Mouse (Mus musculus) limb, embryonic 10.5 days (tissue): ENCODE measurements around the gene Nudt22. TPM values are rescaled to one million over a fixed set of nuclear protein-coding genes. Genes with fewer than 3 reads are reported as not detected.

ENCODE experiments used
- DNase-seq: peaks from one replicate; pipeline ENCODE4 v3.0.0-alpha.2; 2017; ENCODE audit warnings: low spot score
- H3K27ac ChIP-seq: fragments of 300-500 bp; sonication (generic); 2 replicates; pipeline ENCODE4 v1.5.1; 2016; ENCODE audit warnings: mild to moderate bottlenecking
- H3K27me3 ChIP-seq: fragments of 300-500 bp; sonication (generic); 2 replicates; pipeline ENCODE4 v1.6.1; 2016; ENCODE audit warnings: low read depth, mild to moderate bottlenecking; ENCODE audit not compliant: poor library complexity, severe bottlenecking
- H3K36me3 ChIP-seq: fragments of 300-500 bp; sonication (generic); 2 replicates; pipeline ENCODE4 v1.6.1; 2016; ENCODE audit warnings: mild to moderate bottlenecking, moderate library complexity
- H3K4me1 ChIP-seq: fragments of 300-500 bp; sonication (generic); 2 replicates; pipeline ENCODE4 v1.6.1; 2016
- H3K4me3 ChIP-seq: fragments of 300-500 bp; sonication (generic); 2 replicates; pipeline ENCODE4 v1.5.1; 2016; ENCODE audit warnings: mild to moderate bottlenecking, moderate library complexity
- H3K9me3 ChIP-seq: fragments of 300-500 bp; sonication (generic); replicated peaks from 2 replicates; pipeline ENCODE4 v1.6.1; 2016; ENCODE audit warnings: mild to moderate bottlenecking
- WGBS: fragments of 180-500 bp; shearing (Covaris S2); methylation state at CpG from one replicate; pipeline ENCODE4 v1.1.7; 2016; 5-methylcytosine and 5-hydroxymethylcytosine counted together
- polyA plus RNA-seq: library from polyadenylated mRNA; unstranded; fragments of >200 nt; fragmentation: Nextera tagmentation; extraction: Ambion mirVana; gene quantifications from 2 replicates; pipeline ENCODE4 v1.2.1, GENCODE M21; 2016

Gene Nudt22
- polyA plus RNA-seq, 1 experiment from 2014 or later = 21.1 TPM

GRCm38 (mm10) chr19:7017541-7018457 lies 21.9 kb upstream of the Nudt22 start:
- DNase-seq = no peak
- H3K4me1 ChIP-seq = no peaks in the 10 kb centered on the region
- 77% methylated on average over 12 of the region's 12 CpGs for WGBS
- H3K36me3 ChIP-seq = peaks cover 84% of the 10 kb centered on the region
- no peaks in the 10 kb centered on the region for H3K27me3 ChIP-seq
- 0 out of 2 replicates have a peak overlapping the region, but pooled peaks have one; percentile 27 for H3K27ac ChIP-seq
- no peaks in the 10 kb centered on the region for H3K9me3 ChIP-seq
- no peak overlapping the region; the same call in 1 of the 2 replicates for H3K4me3 ChIP-seq

GRCm38 (mm10) chr19:7014481-7015135 lies 18.7 kb upstream of the Nudt22 start:
- 90% methylated on average over 20 of the region's 20 CpGs for WGBS
- Histone ChIP-seq H3K27ac (no peak overlapping the region), H3K36me3 (peaks cover 58% of the 10 kb centered on the region), H3K4me3 (no peak overlapping the region), H3K4me1 (no peaks in the 10 kb centered on the region), H3K27me3 (no peaks in the 10 kb centered on the region), H3K9me3 (no peaks in the 10 kb centered on the region)
- DNase-seq = no peak

DNA sequence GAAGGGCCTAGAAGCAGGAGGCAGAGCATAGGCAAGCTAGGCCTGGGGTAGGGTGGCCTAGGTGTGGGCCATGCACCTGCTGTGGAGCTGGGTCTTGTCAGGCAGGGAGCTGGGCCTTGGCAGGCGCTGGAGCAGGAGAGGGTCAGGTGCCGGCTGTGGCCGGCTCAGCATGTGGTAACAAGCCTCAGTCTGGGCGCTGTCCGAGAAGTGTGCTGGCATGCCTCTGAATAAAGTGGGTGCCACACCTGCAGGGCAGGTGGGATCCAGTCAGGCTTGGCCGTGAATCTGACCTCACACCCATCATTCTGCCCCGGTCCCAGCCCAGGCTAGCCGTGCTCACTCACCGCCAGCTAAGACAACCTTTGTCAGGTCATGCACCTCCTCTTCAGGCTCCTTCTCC lies 18.1 kb upstream of the Nudt22 start:
- Histone ChIP-seq H3K27ac (no peak overlapping the region), H3K36me3 (peaks cover 52% of the 10 kb centered on the region), H3K9me3 (no peaks in the 10 kb centered on the region), H3K4me1 (no peaks in the 10 kb centered on the region), H3K4me3 (no peak overlapping the region), H3K27me3 (no peaks in the 10 kb centered on the region)
- DNase-seq = no peak
- WGBS = 88% methylated on average over 9 of the region's 9 CpGs

DNA sequence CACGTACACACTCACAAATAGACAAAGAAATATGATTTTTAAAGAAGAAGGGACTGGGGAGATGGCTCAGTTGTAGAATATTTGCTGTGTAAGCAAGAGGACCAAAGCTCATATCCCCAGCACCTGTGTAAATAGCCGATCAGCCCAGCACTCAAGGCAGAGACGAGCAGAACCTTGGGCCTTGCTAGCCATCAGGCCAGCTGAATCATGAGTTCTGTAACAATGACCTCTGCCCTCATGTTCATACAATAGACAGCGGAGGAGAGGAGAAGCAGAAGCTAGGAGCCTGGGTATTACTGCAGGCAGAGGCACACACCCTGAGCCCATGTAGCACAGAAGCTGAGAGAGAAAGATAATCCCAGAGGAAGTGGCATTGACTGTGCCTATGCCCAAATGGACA lies 16.5 kb upstream of the Nudt22 start:
- Histone ChIP-seq H3K36me3 (peaks cover 36% of the 10 kb centered on the region), H3K9me3 (no peaks in the 10 kb centered on the region), H3K27me3 (no peaks in the 10 kb centered on the region), H3K4me3 (no peak overlapping the region), H3K4me1 (no peaks in the 10 kb centered on the region), H3K27ac (no peak overlapping the region)
- DNase-seq = no peak
- 88% methylated on average over 4 of the region's 4 CpGs for WGBS

- H3K36me3 ChIP-seq = 0 out of 2 replicates have a peak, but pooled peaks cover 16% of the 10 kb centered on the region
- no peaks in the 10 kb centered on the region for H3K9me3 ChIP-seq
- H3K4me3 ChIP-seq = no peak overlapping the region
- H3K4me1 ChIP-seq = no peaks in the 10 kb centered on the region
- DNase-seq = no peak
- no peak overlapping the region for H3K27ac ChIP-seq
- no peaks in the 10 kb centered on the region for H3K27me3 ChIP-seq
- WGBS = 87% methylated on average over 9 of the region's 9 CpGs
These were observed 11.1 kb upstream of the Nudt22 start for GRCm38 (mm10) chr19:7006892-7007593.

- 93% methylated on average over 19 of the region's 19 CpGs for WGBS
- Histone ChIP-seq H3K4me3 (no peak overlapping the region), H3K4me1 (peaks cover 24% of the 10 kb centered on the region), H3K27ac (no peak overlapping the region), H3K27me3 (no peaks in the 10 kb centered on the region), H3K9me3 (no peaks in the 10 kb centered on the region), H3K36me3 (peaks cover 47% of the 10 kb centered on the region)
- DNase-seq = no peak
These were observed 3.6 kb upstream of the Nudt22 start for GRCm38 (mm10) chr19:6999360-7000063.

DNA sequence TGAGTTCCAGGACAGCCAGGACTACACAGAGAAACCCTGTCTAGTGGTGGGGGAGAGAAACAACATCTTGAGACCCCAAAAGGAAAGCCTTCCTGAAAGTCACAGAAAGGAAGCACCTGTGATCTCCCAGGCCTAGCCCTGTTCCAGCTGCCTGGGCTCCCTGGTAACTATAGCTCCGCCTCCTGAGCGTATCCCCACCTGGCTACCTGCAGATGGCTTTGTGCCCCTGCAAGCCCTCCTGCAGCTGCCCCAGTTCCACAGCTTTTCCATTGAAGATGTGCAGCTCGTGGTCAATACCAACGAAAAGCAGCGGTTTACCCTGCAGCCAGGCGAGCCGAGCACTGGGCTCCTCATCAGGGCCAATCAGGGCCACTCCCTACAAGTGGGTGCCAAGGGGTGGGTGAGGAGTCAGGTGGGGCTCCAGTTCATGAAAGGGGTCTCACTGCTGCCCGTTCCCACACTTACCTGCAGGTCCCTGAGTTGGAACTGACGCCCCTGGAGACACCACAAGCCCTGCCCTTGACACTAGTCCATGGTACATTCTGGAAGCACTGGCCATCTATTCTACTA lies 1.9 kb upstream of the Nudt22 start:
- Histone ChIP-seq H3K4me3 (no peak overlapping the region), H3K27ac (no peak overlapping the region)
- 82% methylated on average over 9 of the region's 9 CpGs for WGBS

GRCm38 (mm10) chr19:6995255-6995991 lies 494 bp downstream of the Nudt22 start:
- Histone ChIP-seq H3K4me1 (peaks cover 46% of the 10 kb centered on the region), H3K4me3 (peak overlapping the region; percentile 60), H3K9me3 (no peaks in the 10 kb centered on the region), H3K27me3 (no peaks in the 10 kb centered on the region), H3K27ac (peak overlapping the region; percentile 81), H3K36me3 (peaks cover 26% of the 10 kb centered on the region)
- DNase-seq = no peak
- WGBS = 55% methylated on average over 21 of the region's 21 CpGs

More for the DNA sequence above, 1.9 kb upstream of the Nudt22 start:
- H3K9me3 ChIP-seq = no peaks in the 10 kb centered on the region
- H3K4me1 ChIP-seq = peaks cover 37% of the 10 kb centered on the region
- H3K36me3 ChIP-seq = peaks cover 44% of the 10 kb centered on the region
- no peak for DNase-seq
- no peaks in the 10 kb centered on the region for H3K27me3 ChIP-seq

GRCm38 (mm10) chr19:6994489-6994888 lies 1.4 kb downstream of the Nudt22 start:
- H3K27ac ChIP-seq = no peak overlapping the region

GRCm38 (mm10) chr19:6994002-6994401 lies 1.9 kb downstream of the Nudt22 start:
- H3K36me3 ChIP-seq = peaks cover 12% of the 10 kb centered on the region
- no peaks in the 10 kb centered on the region for H3K27me3 ChIP-seq
- no peak overlapping the region for H3K27ac ChIP-seq
- 91% methylated on average over 8 of the region's 8 CpGs for WGBS
- no peaks in the 10 kb centered on the region for H3K9me3 ChIP-seq
- H3K4me1 ChIP-seq = peaks cover 46% of the 10 kb centered on the region
- no peak for DNase-seq
- no peak overlapping the region for H3K4me3 ChIP-seq

More at GRCm38 (mm10) chr19:6994489-6994888, 1.4 kb downstream of the Nudt22 start:
- 90% methylated on average over 8 of the region's 8 CpGs for WGBS
- Histone ChIP-seq H3K36me3 (peaks cover 17% of the 10 kb centered on the region), H3K9me3 (no peaks in the 10 kb centered on the region), H3K27me3 (no peaks in the 10 kb centered on the region), H3K4me1 (peaks cover 46% of the 10 kb centered on the region), H3K4me3 (peak overlapping the region; percentile 60; the same call in 1 of the 2 replicates)
- DNase-seq = no peak

- peak overlapping the region; percentile 69 for H3K4me3 ChIP-seq
- DNase-seq = no peak
- peaks cover 4% of the 10 kb centered on the region for H3K36me3 ChIP-seq
- H3K9me3 ChIP-seq = no peaks in the 10 kb centered on the region
- H3K27me3 ChIP-seq = no peaks in the 10 kb centered on the region
- WGBS = 64% methylated on average over 14 of the region's 14 CpGs
- H3K4me1 ChIP-seq = peaks cover 49% of the 10 kb centered on the region
- peak overlapping the region; percentile 86 for H3K27ac ChIP-seq
These were observed 2.7 kb downstream of the Nudt22 start for GRCm38 (mm10) chr19:6993011-6993770.
